Mouse (Mus musculus) CD4-positive helper T cell, adult 2 months (primary cell): ENCODE measurements around the gene Serinc4.

Experiments used
- DNase-seq: peaks from one replicate; pipeline ENCODE4 v3.0.0-alpha.2; 2012; ENCODE audit warnings: low read depth, missing footprints, low spot score

Serinc4 gene

GRCm38 (mm10) chr2:121403296-121403695 is 53.3 kb downstream of the Serinc4 start:
- no peak for DNase-seq

DNA sequence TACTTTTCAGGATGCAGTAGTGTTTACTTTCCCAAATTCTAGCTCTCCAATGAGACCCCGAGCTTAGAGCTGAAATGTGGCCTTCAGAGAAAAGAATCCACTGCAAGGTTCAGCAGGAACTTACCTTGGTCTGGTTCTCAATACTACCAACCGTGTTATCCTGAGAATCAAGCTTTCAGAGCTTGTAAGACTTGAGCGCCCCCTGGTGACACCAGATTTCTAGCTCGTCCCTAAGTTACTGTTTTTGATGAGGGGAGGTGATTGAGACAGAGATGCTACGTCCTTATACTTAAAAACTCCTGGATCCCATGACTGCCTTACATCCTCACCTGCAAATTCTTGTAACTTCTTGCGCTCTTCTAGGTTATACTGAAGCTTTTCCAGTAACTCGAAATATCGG is 60.0 kb downstream of the Serinc4 start:
- DNase-seq, result peak; percentile 76
